18 mouse cellular contexts compared by ENCODE assay signal in genomic region chr10:96924722-96925121, GRCm38 (mm10).
DNase-seq lines count a peak whose midpoint lies in the region; ATAC-seq and TF ChIP-seq lines count a peak whose summit lies in the region.
"Had no signal": no experiment of that assay in that cellular context is flagged by ENCODE, and none has a peak within 500 bp of the region (broad histone marks: within the 10 kb centered on the region; RNA-seq: fewer than 3 reads in every experiment).

No protein-coding gene starts in this region.

- no peaks in the 10 kb centered on the region for H3K27me3 ChIP-seq in intestine, embryonic 16.5 days (replicated peaks; ENCODE audit: control insufficient read depth, insufficient read depth, low read length)
- H3K27me3 ChIP-seq in lung, postnatal 0 days (replicated peaks; ENCODE audit: insufficient read depth, low read length), result no peaks in the 10 kb centered on the region
- H3K27me3 ChIP-seq: heart, embryonic 13.5 days; lung, embryonic 15.5 days had no signal

- no peak overlapping the region for H3K4me3 ChIP-seq in intestine, embryonic 16.5 days (ENCODE audit: low read length)
- H3K4me3 ChIP-seq in lung, postnatal 0 days (ENCODE audit: low read depth, low read length), result no peak overlapping the region
- H3K4me3 ChIP-seq: erythroblast, embryonic 14.5 days; heart, embryonic 13.5 days; hindbrain, embryonic 10.5 days; lung, embryonic 15.5 days had no signal

- WGBS in intestine, embryonic 16.5 days, result 50% methylated on average over 4 of the region's 4 CpGs
- 38% methylated on average over 4 of the region's 4 CpGs for WGBS in lung, postnatal 0 days

- TF ChIP-seq CTCF in lung, postnatal 0 days (IDR thresholded peaks at IDR 0.05), result no peak

- peak; percentile 94 for ATAC-seq in intestine, embryonic 16.5 days
- peak; percentile 71 for ATAC-seq in lung, postnatal 0 days
- ATAC-seq: activated CD4-positive, CD25-positive, alpha-beta regulatory T cell, adult 4 months; forebrain, postnatal 0 days had no signal

- peak; percentile 9 for DNase-seq in urinary bladder, postnatal 25 days (ENCODE audit: low spot score)
- DNase-seq in urinary bladder, adult 2 months (ENCODE audit: low spot score), result no peak
- DNase-seq in lung, postnatal 0 days (ENCODE audit: low spot score), result peak; percentile 76
- DNase-seq in adrenal gland, postnatal 4 days (ENCODE audit: low spot score in 2 of 2), result no peak
- no peak for DNase-seq in MN1 (ENCODE audit: low spot score)
- DNase-seq in Muller cell, postnatal 12 days (ENCODE audit: inconsistent ontology term), result no peak
- DNase-seq: cerebellum, adult 18-20 months; forebrain, postnatal 0 days; gastrocnemius, postnatal 14 days; kidney, adult 18-20 months; midbrain, embryonic 14.5 days; thymus, postnatal 36 days had no signal

- H3K9me3 ChIP-seq in intestine, embryonic 16.5 days (ENCODE audit: control insufficient read depth, low read length), result no peaks in the 10 kb centered on the region
- no peaks in the 10 kb centered on the region for H3K9me3 ChIP-seq in lung, postnatal 0 days (ENCODE audit: low read length)
- H3K9me3 ChIP-seq: lung, embryonic 15.5 days had no signal

- peak overlapping the region; percentile 23; the same call in 1 of the 2 replicates for H3K4me2 ChIP-seq in intestine, embryonic 16.5 days (ENCODE audit: low read depth, low read length)
- H3K4me2 ChIP-seq in lung, postnatal 0 days (replicated peaks; ENCODE audit: low read depth, low read length), result no peak overlapping the region
- H3K4me2 ChIP-seq: heart, embryonic 13.5 days; lung, embryonic 15.5 days had no signal

- no peak overlapping the region for H3K9ac ChIP-seq in intestine, embryonic 16.5 days (ENCODE audit: low read depth, low read length)
- H3K9ac ChIP-seq in lung, postnatal 0 days (replicated peaks; ENCODE audit: low read depth), result no peak overlapping the region
- H3K9ac ChIP-seq: forebrain, postnatal 0 days; heart, embryonic 13.5 days; lung, embryonic 15.5 days had no signal

- peaks cover 6% of the 10 kb centered on the region; the same call in 1 of the 2 replicates for H3K4me1 ChIP-seq in intestine, embryonic 16.5 days (ENCODE audit: control insufficient read depth, insufficient read depth, low read length)
- no peaks in the 10 kb centered on the region for H3K4me1 ChIP-seq in lung, postnatal 0 days (ENCODE audit: insufficient read depth, low read depth, low read length)
- H3K4me1 ChIP-seq: heart, embryonic 13.5 days; hindbrain, embryonic 10.5 days had no signal

- 0 out of 2 replicates have a peak overlapping the region, but pooled peaks have one; percentile 41 for H3K27ac ChIP-seq in intestine, embryonic 16.5 days (ENCODE audit: low read length)
- peak overlapping the region; percentile 74 for H3K27ac ChIP-seq in lung, postnatal 0 days (ENCODE audit: low read length)
- H3K27ac ChIP-seq: heart, embryonic 13.5 days; hindbrain, embryonic 10.5 days; lung, embryonic 15.5 days had no signal

- no peaks in the 10 kb centered on the region for H3K36me3 ChIP-seq in intestine, embryonic 16.5 days (ENCODE audit: control insufficient read depth, insufficient read depth, low read length)
- no peaks in the 10 kb centered on the region for H3K36me3 ChIP-seq in lung, postnatal 0 days (ENCODE audit: insufficient read depth, low read length)
- H3K36me3 ChIP-seq: heart, embryonic 13.5 days; hindbrain, embryonic 10.5 days; lung, embryonic 15.5 days had no signal

- peak; percentile 45 for TF ChIP-seq EP300 in lung, postnatal 0 days (IDR thresholded peaks at IDR 0.05)

Comparison
In these comparisons a context has a peak if more than half of its experiments do, and no peak if none do; other contexts are left out.
1. DNase-seq: peak in urinary bladder, postnatal 25 days (single experiment) and lung, postnatal 0 days (single experiment); none in urinary bladder, adult 2 months (single experiment), adrenal gland, postnatal 4 days (0 of 2), MN1 (single experiment) and Muller cell, postnatal 12 days (single experiment).